Mouse (Mus musculus) G1E (cell line): Measurements from ENCODE around the gene Cdkn1a. TPM values are rescaled to one million over a fixed set of nuclear protein-coding genes. Genes with fewer than 3 reads are reported as not detected.

Experiments
- ATAC-seq: 2 replicates; pipeline ENCODE4 v1.8.0; 2016; ENCODE audit warnings: mild to moderate bottlenecking; ENCODE audit not compliant: insufficient number of reproducible peaks, poor library complexity, low FRiP score, severe bottlenecking; ENCODE audit errors: extremely low read depth
- DNase-seq: peaks from one replicate; pipeline ENCODE4 v3.0.0; 2012; ENCODE audit warnings: low spot score
- H3K27me3 ChIP-seq: 2 replicates; pipeline ENCODE4 v1.6.1; 2012; ENCODE audit warnings: mild to moderate bottlenecking, low read length, inconsistent platforms; ENCODE audit not compliant: insufficient read depth
- H3K36me3 ChIP-seq: replicated peaks from 2 replicates; pipeline ENCODE3; 2012; ENCODE audit warnings: mild to moderate bottlenecking, inconsistent platforms
- H3K4me1 ChIP-seq: 2 replicates; pipeline ENCODE4 v1.6.1; 2012; ENCODE audit warnings: low read depth, low read length, inconsistent platforms, mixed read lengths; ENCODE audit not compliant: insufficient read depth
- H3K4me3 ChIP-seq: 2 replicates; pipeline ENCODE4 v1.5.1; 2012; ENCODE audit warnings: low read depth, mild to moderate bottlenecking, inconsistent platforms, low read length, moderate library complexity, mixed read lengths
- H3K9me3 ChIP-seq: replicated peaks from 2 replicates; pipeline ENCODE4 v1.6.1; 2012; ENCODE audit warnings: inconsistent platforms
- CTCF ChIP-seq: IDR thresholded peaks from 2 replicates; pipeline ENCODE4 v1.5.1; 2012; ENCODE audit warnings: low read depth, low read length, inconsistent platforms, mixed read lengths
- GATA1 ChIP-seq: IDR thresholded peaks from 2 replicates; pipeline ENCODE4 v1.6.1; 2012; ENCODE audit warnings: borderline replicate concordance, low read length, inconsistent platforms, mixed read lengths
- GATA2 ChIP-seq: IDR thresholded peaks from 2 replicates; pipeline ENCODE4 v1.6.1; 2012; ENCODE audit warnings: low read depth, low read length, inconsistent platforms, borderline replicate concordance
- POLR2AphosphoS5 ChIP-seq: IDR thresholded peaks from 2 replicates; pipeline ENCODE4 v1.6.1; 2012; ENCODE audit warnings: low read depth, low read length, inconsistent platforms; ENCODE audit not compliant: insufficient replicate concordance
- TAL1 ChIP-seq: conservative IDR thresholded peaks from 2 replicates; pipeline ENCODE4 v1.6.1; 2012; ENCODE audit warnings: low read depth, low read length, inconsistent platforms, mixed read lengths
- polyA plus RNA-seq: library from polyadenylated mRNA; stranded (reverse); fragments of >175 nt; gene quantifications from 2 replicates; pipeline ENCODE4 v1.2.3, GENCODE M21; 2012
- total RNA-seq, 2 experiments: library from RNA; stranded (forward) in 1 of 2; stranded (reverse) in 1 of 2; fragments of 200-1000 nt in 1 of 2; fragments of >200 nt in 1 of 2; fragmentation: Nextera tagmentation in 1 of 2; gene quantifications; 2 replicates each; pipeline ENCODE4 v1.2.3; 2014 to 2017

Gene Cdkn1a
- total and polyA plus RNA-seq, 3 experiments: 21.4 to 234 (median 145) TPM

DNA sequence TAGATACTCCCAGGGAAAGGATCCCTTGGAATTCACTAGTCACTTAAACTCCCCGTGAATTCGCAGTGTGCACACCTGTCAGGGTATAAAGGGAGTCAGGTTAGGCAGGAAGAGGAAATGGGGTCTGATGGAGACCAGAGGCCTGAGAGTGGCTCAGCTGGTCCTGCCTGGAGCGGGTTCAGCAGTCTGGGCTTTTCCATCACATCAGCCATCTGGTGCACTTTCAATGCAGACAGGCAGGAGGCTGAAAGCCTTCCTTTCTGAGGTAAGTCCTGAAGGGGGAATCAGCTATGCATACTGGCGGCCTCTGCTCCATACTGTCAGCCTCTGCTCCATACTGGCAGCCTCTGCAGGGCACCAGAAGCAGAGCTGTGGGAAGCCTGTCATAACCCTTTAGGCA, 3.9 kb upstream of the Cdkn1a start:
- no peak for ATAC-seq

DNA sequence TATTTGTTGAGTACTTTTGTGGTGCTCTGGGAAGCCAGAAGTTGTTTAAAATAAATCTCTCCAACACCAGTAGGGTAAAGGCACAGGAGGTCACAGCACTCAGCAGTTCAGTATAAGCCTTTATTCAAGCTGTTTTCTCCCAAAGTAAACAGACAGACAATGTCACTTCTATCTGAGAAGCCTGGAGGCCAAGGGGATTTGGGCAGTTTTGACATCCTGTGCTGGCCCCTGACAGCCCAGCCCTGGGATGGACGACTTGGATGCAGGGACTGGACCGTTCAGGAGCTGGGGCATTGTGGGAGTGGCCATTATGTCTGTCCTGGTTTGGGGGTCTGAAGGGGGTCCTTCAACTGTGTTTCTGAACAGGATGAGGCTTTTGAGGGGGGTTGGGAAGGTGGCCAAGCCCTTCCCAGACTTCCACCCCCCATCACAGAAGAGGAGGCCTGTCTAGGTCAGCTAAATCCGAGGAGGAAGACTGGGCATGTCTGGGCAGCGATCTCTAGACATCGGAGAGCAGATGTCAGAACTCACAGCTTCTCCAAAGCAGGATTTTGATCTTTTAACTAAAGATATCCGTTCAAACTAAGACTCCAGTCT, 670 bp downstream of the Cdkn1a start:
- no peaks in the 10 kb centered on the region for H3K27me3 ChIP-seq
- H3K4me3 ChIP-seq: peak overlapping the region; percentile 68
- TF ChIP-seq CTCF (no peak), GATA2 (no peak), GATA1 (no peak), POLR2AphosphoS5 (no peak), TAL1 (no peak)
- H3K36me3 ChIP-seq: peaks cover 26% of the 10 kb centered on the region
- no peak for DNase-seq
- peaks cover 74% of the 10 kb centered on the region for H3K4me1 ChIP-seq
- 0 out of 2 replicates have a peak, but pooled peaks cover 4% of the 10 kb centered on the region for H3K9me3 ChIP-seq
- no peak for ATAC-seq

More for the DNA sequence above, 3.9 kb upstream of the Cdkn1a start:
- no peaks in the 10 kb centered on the region for H3K27me3 ChIP-seq
- no peak overlapping the region for H3K4me3 ChIP-seq
- peaks cover 45% of the 10 kb centered on the region for H3K4me1 ChIP-seq
- peaks cover 6% of the 10 kb centered on the region for H3K36me3 ChIP-seq
- peaks cover 12% of the 10 kb centered on the region for H3K9me3 ChIP-seq
- no peak for DNase-seq
- no peak for TF ChIP-seq POLR2AphosphoS5
- TF ChIP-seq GATA2: no peak
- TF ChIP-seq CTCF: no peak

DNA sequence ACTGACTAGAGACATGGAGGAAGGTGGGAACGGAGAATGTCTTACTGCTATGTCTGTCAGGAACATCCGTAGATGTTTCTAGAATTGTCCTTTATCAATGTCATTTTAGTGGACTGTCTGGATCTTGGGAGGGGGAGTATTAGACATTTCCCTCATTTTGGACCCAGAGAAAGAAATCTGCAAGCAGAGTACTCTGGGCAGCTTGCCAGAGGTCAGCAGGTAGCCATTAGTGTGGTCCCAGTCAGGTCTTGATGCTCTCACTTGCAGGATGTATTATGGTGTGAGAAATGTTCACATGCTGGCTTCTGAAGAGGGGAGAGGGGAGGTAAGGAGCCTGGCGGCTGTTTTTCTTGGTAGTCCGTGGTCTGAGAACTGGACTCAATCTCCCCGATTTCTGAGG, 1.7 kb downstream of the Cdkn1a start:
- peaks cover 84% of the 10 kb centered on the region for H3K4me1 ChIP-seq
- H3K9me3 ChIP-seq: 0 out of 2 replicates have a peak, but pooled peaks cover 4% of the 10 kb centered on the region
- H3K4me3 ChIP-seq: peak overlapping the region; percentile 63; the same call in 1 of the 2 replicates
- DNase-seq (no peak), ATAC-seq (no peak)
- no peaks in the 10 kb centered on the region for H3K27me3 ChIP-seq
- TF ChIP-seq GATA1 (no peak), CTCF (no peak), TAL1 (no peak)
- peaks cover 36% of the 10 kb centered on the region for H3K36me3 ChIP-seq

DNA sequence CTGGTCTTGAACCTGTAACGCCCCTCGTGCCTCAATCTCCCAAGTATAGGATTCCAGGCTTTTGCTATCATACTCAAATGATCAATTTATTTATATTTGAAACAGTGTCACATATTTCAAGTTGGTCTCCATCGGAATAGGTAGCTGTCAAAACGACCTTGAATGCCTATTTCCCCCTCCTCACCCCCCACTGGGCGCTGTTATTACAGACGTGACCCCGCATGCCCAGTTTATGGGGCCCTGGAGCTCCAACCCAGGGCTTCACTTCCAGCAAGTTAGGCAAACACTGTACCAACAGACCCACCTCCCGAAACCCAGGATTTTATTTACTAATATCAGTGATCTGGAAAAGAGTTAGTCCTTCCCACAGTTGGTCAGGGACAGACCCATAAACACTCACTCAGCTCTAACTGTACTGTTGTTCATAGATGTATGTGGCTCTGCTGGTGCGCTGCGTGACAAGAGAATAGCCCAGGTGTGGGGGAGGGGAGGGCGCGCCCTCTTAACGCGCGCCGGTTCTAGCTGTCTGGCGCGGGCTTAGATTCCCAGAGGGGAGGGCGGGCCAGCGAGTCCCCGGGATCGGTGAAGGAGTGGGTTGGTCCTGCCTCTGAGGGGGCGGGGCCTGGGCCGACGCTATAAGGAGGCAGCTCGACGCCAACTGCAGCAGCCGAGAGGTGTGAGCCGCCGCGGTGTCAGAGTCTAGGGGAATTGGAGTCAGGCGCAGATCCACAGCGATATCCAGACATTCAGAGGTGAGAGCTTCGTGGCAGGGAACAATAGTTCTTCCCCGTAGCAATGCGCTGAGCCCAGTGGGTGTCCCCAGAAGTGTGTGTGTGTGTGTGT, 2.6 kb downstream of the Cdkn1a start:
- ATAC-seq (peak; percentile 76), DNase-seq (peak; percentile 94)
- H3K27me3 ChIP-seq: no peaks in the 10 kb centered on the region
- TF ChIP-seq GATA1 (no peak), GATA2 (no peak), POLR2AphosphoS5 (peak; percentile 99)
- peaks cover 44% of the 10 kb centered on the region for H3K36me3 ChIP-seq
- H3K9me3 ChIP-seq: no peaks in the 10 kb centered on the region
- H3K4me3 ChIP-seq: peak overlapping the region; percentile 98
- H3K4me1 ChIP-seq: peaks cover 88% of the 10 kb centered on the region

DNA sequence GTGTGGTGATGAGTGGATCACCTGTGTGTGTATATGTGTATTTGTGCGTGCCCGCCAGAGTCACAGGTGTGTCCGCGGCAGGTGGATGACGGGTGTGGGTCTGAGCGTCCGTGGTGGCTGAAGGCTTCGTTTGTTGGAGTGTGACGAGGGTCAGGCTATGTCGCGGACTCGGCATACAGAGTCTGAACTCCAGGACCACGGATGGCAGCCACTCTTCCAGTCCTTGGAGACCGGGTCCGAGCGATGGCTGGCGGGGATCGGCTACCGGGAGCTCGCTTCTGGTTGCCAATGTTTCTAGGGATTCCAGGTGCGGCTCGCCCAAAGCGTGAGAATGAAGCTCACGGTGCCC, 3.2 kb downstream of the Cdkn1a start:
- ATAC-seq (no peak), DNase-seq (no peak)
- peaks cover 92% of the 10 kb centered on the region for H3K4me1 ChIP-seq
- H3K4me3 ChIP-seq: peak overlapping the region; percentile 98
- H3K36me3 ChIP-seq: peaks cover 50% of the 10 kb centered on the region
- no peaks in the 10 kb centered on the region for H3K9me3 ChIP-seq
- TF ChIP-seq GATA2: no peak
- peak; percentile 22; the same call in 1 of the 2 replicates for TF ChIP-seq POLR2AphosphoS5
- H3K27me3 ChIP-seq: no peaks in the 10 kb centered on the region

DNA sequence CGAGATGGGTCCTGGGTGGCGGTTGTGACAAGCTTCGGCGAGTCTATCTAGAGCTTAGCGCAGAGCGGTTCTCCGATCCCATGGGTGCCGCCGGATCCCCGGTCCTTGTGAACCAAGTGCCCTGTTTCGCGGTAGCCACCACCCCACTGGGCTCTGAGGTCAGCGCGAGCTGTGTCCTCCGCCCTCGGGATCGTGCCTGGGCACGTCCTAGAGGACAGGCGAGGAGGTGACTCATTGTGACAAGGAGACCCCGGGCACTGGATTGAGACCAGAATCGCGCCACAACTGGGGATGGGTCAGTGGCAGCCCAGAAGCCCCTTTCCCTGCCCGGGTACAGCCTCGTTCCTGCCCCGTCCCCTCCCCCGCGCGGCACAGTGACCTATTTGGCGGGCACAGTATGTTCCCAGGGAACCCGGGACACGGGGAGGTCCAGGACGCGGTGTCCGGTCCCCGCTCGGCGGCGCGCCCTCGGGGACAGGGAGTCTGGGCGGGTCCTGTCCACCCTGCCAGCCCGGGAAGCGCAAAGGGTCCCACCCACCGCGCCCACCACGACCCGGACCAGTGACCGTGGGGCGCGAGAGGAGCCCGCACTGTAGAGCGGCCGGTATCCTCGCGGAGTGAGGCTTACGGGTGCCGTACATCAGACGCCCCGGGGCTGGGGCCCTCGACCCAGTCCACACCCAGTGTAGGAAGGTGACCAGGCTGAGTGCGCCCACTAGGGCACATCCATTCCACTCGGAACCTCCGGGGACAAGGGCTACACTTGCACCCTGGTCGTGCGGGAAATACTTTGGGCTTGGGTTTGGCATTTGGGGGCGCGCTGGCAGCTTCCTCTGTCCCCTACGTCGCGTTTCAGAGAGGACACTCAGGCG, 3.8 kb downstream of the Cdkn1a start:
- Histone ChIP-seq H3K36me3 (peaks cover 56% of the 10 kb centered on the region), H3K27me3 (no peaks in the 10 kb centered on the region), H3K4me1 (peaks cover 91% of the 10 kb centered on the region), H3K9me3 (no peaks in the 10 kb centered on the region), H3K4me3 (peak overlapping the region; percentile 98)
- no peak for ATAC-seq
- DNase-seq: no peak
- TF ChIP-seq GATA2 (no peak), POLR2AphosphoS5 (no peak; the same call in 1 of the 2 replicates), GATA1 (no peak), TAL1 (no peak), CTCF (no peak)
